Mouse (Mus musculus): Measurements from ENCODE around the gene Bex1. TPM values are rescaled to one million over a fixed set of nuclear protein-coding genes. Genes with fewer than 3 reads are reported as not detected.
A peak's percentile ranks its signal among the peaks of the same experiment; 100 is the strongest.
"Not testable (repeated sequence)": the region's sequence is repeated elsewhere in the genome, so short reads cannot be mapped to it uniquely, and the experiment has no call there.

Bex1 gene
- total RNA-seq (2021) = 10 to 100 TPM; 64.9 to 73.4 TPM

GRCm38 (mm10) chrX:136214729-136215677 is at the start of gene Bex1, which contains the start of gene Tceal7:
TSS of gene Bex1 (minus strand) at chrX:136215513.
TSS of gene Tceal7 (plus strand) at chrX:136214779.
- not testable (repeated sequence) for DNase-seq (ENCODE audit: extremely low spot score in 1 of 2, low spot score in 1 of 2)

- no peak for DNase-seq (ENCODE audit: extremely low spot score in 1 of 2, low spot score in 1 of 2)
These were observed 36.9 kb upstream of the Bex1 start for GRCm38 (mm10) chrX:136252023-136252729.

DNA sequence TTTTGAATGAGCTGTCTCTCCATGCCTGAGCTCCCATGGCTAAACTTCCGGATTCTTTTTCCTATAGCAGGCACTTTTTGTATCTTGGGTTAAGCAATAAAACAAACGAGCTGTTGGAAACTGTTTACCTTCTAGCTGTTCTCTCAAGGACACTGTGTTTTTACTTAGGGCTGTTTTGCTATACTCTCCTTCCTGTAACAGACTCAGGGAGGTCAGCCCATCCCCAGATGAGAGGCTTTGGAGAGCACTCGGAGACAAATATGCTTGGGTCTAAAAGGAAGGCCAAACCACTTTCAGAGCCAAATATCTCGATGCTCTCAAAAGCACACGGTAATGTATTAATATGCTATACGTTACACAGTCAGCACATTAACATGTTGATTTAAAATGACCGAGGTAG is 34.4 kb upstream of the Bex1 start:
- DNase-seq (ENCODE audit: extremely low spot score in 1 of 2, low spot score in 1 of 2) = no peak

DNA sequence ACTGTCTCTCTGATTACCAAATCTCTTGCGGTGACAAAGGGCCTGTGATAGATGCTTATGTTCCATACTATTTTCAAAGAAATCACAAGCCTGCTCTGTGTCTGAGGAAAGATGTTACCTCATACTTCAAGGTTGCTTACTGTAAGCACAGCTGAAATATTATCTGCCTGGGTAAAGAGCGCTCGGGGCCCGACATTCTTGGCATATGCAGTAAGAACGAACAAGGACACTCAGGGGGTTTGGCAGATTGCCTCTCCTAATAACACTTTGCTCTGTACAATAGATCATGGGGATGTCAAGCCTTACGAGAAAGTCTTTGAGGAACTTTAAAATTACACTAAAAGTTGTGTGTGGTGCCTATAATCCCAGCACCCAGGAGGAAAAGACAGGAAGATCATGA is 33.5 kb upstream of the Bex1 start:
- DNase-seq (ENCODE audit: extremely low spot score in 1 of 2, low spot score in 1 of 2) = no peak

GRCm38 (mm10) chrX:136245521-136246071 is 30.3 kb upstream of the Bex1 start:
- DNase-seq (ENCODE audit: extremely low spot score in 1 of 2, low spot score in 1 of 2) = peak in 1 of 2 experiments; percentile 7

DNA sequence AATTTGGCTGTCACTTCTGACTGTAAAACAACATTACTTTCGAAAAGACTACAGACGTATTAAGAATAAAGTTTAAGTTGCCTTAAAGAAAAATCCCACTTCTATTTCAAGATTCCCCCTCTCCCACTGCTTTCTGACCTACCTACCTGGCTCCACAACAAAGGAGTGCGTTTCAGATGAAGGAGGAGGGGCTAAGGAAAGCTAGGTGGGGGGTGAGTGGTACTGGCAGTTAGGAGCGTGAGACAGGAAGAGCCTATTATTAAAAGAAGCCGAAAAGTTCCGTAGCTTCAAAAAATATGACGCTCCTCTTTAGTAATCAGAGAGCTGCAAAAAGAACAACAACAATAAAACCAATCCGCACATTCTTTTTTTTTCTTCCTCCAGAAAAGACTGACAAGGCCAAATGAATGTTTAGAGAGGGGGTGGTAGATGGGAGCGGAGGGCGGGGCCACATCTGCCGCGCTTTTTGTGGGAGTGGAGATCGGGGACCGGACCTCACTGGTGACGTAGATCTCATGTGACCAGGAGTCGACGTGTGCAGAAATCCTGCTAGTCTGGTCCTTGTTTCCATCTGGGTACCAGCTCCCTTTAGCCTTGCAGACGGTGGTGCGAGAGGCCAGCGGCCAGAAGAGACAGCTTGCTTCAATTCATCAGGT is 29.4 kb upstream of the Bex1 start, which contains the start of gene Tceal9:
TSS of gene Tceal9 (plus strand) at position 506 of the 656 bp plus-strand sequence.
- peak; percentile 31 to 47 for DNase-seq (ENCODE audit: extremely low spot score in 1 of 2, low spot score in 1 of 2)

- DNase-seq (ENCODE audit: extremely low spot score in 1 of 2, low spot score in 1 of 2) = no peak
These were observed 27.9 kb upstream of the Bex1 start for GRCm38 (mm10) chrX:136243181-136243580.

GRCm38 (mm10) chrX:136238118-136238517 is 22.8 kb upstream of the Bex1 start:
- DNase-seq (ENCODE audit: extremely low spot score in 1 of 2, low spot score in 1 of 2) = peak in 1 of 2 experiments; percentile 68

DNA sequence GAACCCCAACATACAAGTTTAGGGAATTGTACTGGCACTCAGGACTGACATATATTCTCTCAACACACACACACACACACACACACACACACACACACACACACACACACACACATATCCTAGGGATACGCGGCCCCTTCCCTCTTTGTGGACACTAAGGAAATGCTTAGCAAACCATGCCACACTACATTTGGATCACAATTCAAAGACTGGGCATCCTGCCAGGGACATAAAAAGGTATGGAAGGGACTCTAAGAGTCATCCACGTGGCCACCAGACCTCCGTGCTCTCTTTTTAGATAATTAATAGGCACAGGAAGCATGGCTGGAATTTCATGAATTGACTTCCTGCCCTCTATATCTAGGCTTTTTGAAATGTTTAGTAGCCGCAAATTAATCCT is 12.5 kb upstream of the Bex1 start:
- no peak for DNase-seq (ENCODE audit: extremely low spot score in 1 of 2, low spot score in 1 of 2)

DNA sequence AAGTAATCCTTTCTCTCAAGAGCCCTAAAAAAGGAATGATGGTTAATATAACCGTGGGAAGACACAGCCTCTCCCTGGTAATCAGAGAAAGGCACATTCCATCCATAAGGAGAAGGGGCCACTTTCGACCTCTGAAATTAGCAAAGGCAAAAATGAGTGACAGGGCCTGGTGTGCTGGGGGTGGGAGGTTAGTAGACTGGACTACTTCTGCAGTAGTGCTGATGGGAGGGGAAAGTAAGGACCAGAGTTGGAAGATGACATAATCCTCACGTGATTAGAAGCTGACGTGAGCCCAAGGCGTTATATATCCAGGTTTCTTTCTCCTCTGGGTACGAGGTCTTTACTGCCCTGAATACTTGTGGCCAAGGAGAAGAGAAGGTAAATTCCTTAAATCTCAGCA is 8.4 kb upstream of the Bex1 start:
- DNase-seq (ENCODE audit: extremely low spot score in 1 of 2, low spot score in 1 of 2) = no peak

GRCm38 (mm10) chrX:136216303-136216702 is 990 bp upstream of the Bex1 start:
- no peak for DNase-seq (ENCODE audit: extremely low spot score in 1 of 2, low spot score in 1 of 2)

DNA sequence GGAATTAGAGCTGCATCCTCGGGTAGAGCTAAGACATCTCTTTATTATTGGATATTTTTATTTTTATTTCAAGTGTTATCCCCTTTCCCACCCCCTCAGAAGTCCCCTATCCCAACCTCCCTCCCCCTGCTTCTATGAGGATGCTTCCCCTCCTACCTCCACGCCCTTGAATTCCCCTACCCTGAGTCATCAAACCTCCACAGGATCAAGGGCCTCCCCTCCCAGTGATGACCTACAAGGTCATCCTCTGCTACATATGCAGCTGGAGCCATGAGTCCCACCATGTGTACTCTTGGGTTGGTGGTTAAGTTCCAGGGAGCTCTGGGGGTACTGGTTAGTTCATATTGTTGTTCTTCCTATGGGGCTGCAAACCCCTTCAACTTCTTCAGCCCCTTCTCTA is 1.9 kb downstream of the Bex1 start:
- no peak for DNase-seq (ENCODE audit: extremely low spot score in 1 of 2, low spot score in 1 of 2)

- DNase-seq (ENCODE audit: extremely low spot score in 1 of 2, low spot score in 1 of 2) = no peak
These were observed 10.9 kb downstream of the Bex1 start for GRCm38 (mm10) chrX:136204406-136204805.

- peak; percentile 35 to 36 for DNase-seq (ENCODE audit: extremely low spot score in 1 of 2, low spot score in 1 of 2)
These were observed 11.6 kb downstream of the Bex1 start, which contains the start of gene Tceal5 for GRCm38 (mm10) chrX:136203664-136204066. TSS of gene Tceal5 (minus strand) at chrX:136203876.

- DNase-seq (ENCODE audit: extremely low spot score in 1 of 2, low spot score in 1 of 2) = peak in 1 of 2 experiments; percentile 4
These were observed 12.1 kb downstream of the Bex1 start for GRCm38 (mm10) chrX:136203257-136203656.

GRCm38 (mm10) chrX:136196873-136197272 is 18.4 kb downstream of the Bex1 start:
- peak in 1 of 2 experiments; percentile 47 for DNase-seq (ENCODE audit: extremely low spot score in 1 of 2, low spot score in 1 of 2)

DNA sequence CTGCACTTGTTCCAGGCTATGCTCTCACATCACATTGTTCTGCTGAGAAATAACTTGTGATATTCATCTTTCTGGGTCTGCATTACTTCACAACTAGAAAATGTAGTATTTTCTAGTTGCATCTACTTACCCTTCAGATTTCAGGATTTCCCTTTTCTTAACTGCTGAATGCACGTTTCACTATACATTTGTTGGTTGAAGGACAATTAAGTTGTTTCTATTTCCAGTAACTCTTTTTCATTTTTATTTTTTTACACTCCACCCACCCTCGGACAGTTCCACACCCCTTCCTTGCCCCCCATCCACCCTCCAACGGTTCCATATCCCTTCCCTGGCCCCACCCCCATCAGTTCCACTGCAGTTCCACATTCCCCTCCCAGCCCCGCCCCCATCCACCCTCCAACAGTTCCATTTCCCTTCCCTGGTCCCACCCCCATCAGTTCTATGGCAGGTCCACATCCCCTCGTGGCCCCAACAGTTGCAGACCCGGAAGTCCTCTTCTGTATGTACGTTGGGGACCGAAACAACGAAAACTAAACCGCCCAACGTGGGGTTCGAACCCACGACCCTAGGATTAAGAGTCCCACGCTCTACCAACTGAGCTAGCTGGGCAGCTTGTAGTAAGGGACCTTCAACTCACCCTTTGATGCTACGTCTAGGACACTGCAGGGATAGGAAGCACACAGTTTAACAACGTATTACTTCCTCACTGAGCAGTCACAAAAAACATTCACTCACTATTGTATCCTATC is 19.9 kb downstream of the Bex1 start:
- no peak for DNase-seq (ENCODE audit: extremely low spot score in 1 of 2, low spot score in 1 of 2)

GRCm38 (mm10) chrX:136183107-136183506 is 32.2 kb downstream of the Bex1 start:
- no peak for DNase-seq (ENCODE audit: extremely low spot score in 1 of 2, low spot score in 1 of 2)

- DNase-seq (ENCODE audit: extremely low spot score in 1 of 2, low spot score in 1 of 2) = no peak
These were observed 34.3 kb downstream of the Bex1 start for GRCm38 (mm10) chrX:136180897-136181553.
